Mouse (Mus musculus) forebrain, embryonic 14.5 days (tissue): Measurements from ENCODE around the gene Hs6st1. TPM values are rescaled to one million over a fixed set of nuclear protein-coding genes. Genes with fewer than 3 reads are reported as not detected.

ENCODE experiments used
- ATAC-seq: fragments of 200-750 bp; cut with Nextera tagmentation; 2 replicates; pipeline ENCODE4 v1.8.0; 2017; ENCODE audit warnings: mild to moderate bottlenecking, moderate library complexity
- DNase-seq: peaks from one replicate; pipeline ENCODE4 v3.0.0-alpha.2; 2015; ENCODE audit warnings: low spot score
- H3K27ac ChIP-seq: fragments of 300-500 bp; sonication (generic); 2 replicates; pipeline ENCODE4 v1.5.1; 2014; ENCODE audit warnings: low read depth, mild to moderate bottlenecking, control low read depth, low read length, moderate library complexity
- H3K27me3 ChIP-seq: fragments of 300-500 bp; sonication (generic); replicated peaks from 2 replicates; pipeline ENCODE4 v1.6.1; 2014; ENCODE audit warnings: low read length, control low read depth, mixed read lengths; ENCODE audit not compliant: control insufficient read depth, insufficient read depth
- H3K36me3 ChIP-seq: fragments of 300-500 bp; sonication (generic); 2 replicates; pipeline ENCODE4 v1.6.1; 2014; ENCODE audit warnings: low read length, control low read depth; ENCODE audit not compliant: control insufficient read depth, insufficient read depth
- H3K4me1 ChIP-seq: fragments of 300-500 bp; sonication (generic); 2 replicates; pipeline ENCODE4 v1.6.1; 2014; ENCODE audit warnings: antibody characterized with exemption, low read length, control low read depth; ENCODE audit not compliant: control insufficient read depth, insufficient read depth
- H3K4me2 ChIP-seq: fragments of 300-500 bp; sonication (generic); 2 replicates; pipeline ENCODE4 v1.6.1; 2014; ENCODE audit warnings: mild to moderate bottlenecking, control low read depth, low read length
- H3K4me3 ChIP-seq: fragments of 300-500 bp; sonication (generic); 2 replicates; pipeline ENCODE4 v1.5.1; 2014; ENCODE audit warnings: low read depth, low read length, control low read depth
- H3K9ac ChIP-seq: fragments of 300-500 bp; sonication (generic); 2 replicates; pipeline ENCODE4 v1.6.1; 2014; ENCODE audit warnings: mild to moderate bottlenecking, low read length, control low read depth, moderate library complexity
- H3K9me3 ChIP-seq: fragments of 300-500 bp; sonication (generic); replicated peaks from 2 replicates; pipeline ENCODE4 v1.6.1; 2016; ENCODE audit warnings: low read length, control low read depth, mixed read lengths; ENCODE audit not compliant: control insufficient read depth
- WGBS: fragments of 180-500 bp; shearing (Covaris S2); extraction: QIAGEN DNeasy Blood & Tissue Kit; methylation state at CpG from one replicate; pipeline ENCODE4 v1.1.7; 2014; 5-methylcytosine and 5-hydroxymethylcytosine counted together
- polyA plus RNA-seq: library from polyadenylated mRNA; unstranded; fragments of >200 nt; fragmentation: Nextera tagmentation; extraction: Ambion mirVana; gene quantifications from 2 replicates; pipeline ENCODE4 v1.2.1, GENCODE M21; 2014

The Hs6st1 gene
- polyA plus RNA-seq, 1 experiment from 2014 or later = 10.6 TPM

- H3K27ac ChIP-seq = no peak overlapping the region
- no peaks in the 10 kb centered on the region for H3K27me3 ChIP-seq
- no peak overlapping the region for H3K9ac ChIP-seq
- DNase-seq = no peak
- no peak overlapping the region for H3K4me2 ChIP-seq
- 71% methylated on average over 9 of the region's 9 CpGs for WGBS
- no peaks in the 10 kb centered on the region for H3K36me3 ChIP-seq
- H3K4me1 ChIP-seq = peaks cover 22% of the 10 kb centered on the region
- H3K9me3 ChIP-seq = no peaks in the 10 kb centered on the region
- no peak overlapping the region for H3K4me3 ChIP-seq
- no peak for ATAC-seq
These were observed 5.2 kb upstream of the Hs6st1 start for GRCm38 (mm10) chr1:36062826-36063640.

DNA sequence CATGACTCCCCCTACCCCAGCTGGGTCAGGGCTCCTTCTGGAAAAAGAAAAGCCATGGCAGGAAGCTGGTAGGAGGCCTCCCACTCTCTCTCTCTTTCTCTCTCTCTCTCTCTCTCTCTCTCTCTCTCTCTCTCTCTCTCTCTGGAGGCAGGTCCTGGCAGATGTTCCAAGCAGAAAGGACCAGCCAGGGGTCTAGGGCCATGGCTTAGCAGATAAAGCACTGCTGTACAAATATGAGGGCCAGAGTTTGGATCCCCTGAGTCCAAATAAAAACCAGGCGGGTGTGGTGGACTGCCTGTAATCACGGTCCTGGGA is 4.6 kb upstream of the Hs6st1 start:
- 80% methylated on average over 2 of the region's 2 CpGs for WGBS
- Histone ChIP-seq H3K9ac (no peak overlapping the region), H3K27ac (no peak overlapping the region), H3K4me3 (no peak overlapping the region), H3K36me3 (no peaks in the 10 kb centered on the region), H3K4me1 (peaks cover 22% of the 10 kb centered on the region), H3K27me3 (no peaks in the 10 kb centered on the region), H3K4me2 (no peak overlapping the region), H3K9me3 (no peaks in the 10 kb centered on the region)
- no peak for ATAC-seq
- DNase-seq = no peak

- 25% methylated on average over 4 of the region's 4 CpGs for WGBS
- Histone ChIP-seq H3K4me1 (peaks cover 25% of the 10 kb centered on the region), H3K27ac (no peak overlapping the region; the same call in 1 of the 2 replicates), H3K9me3 (no peaks in the 10 kb centered on the region), H3K4me3 (no peak overlapping the region), H3K9ac (peak overlapping the region; percentile 45; the same call in 1 of the 2 replicates), H3K4me2 (peak overlapping the region; percentile 52), H3K36me3 (no peaks in the 10 kb centered on the region), H3K27me3 (no peaks in the 10 kb centered on the region)
- no peak for ATAC-seq
- no peak for DNase-seq
These were observed 4.0 kb upstream of the Hs6st1 start for GRCm38 (mm10) chr1:36064223-36064622.

- H3K4me3 ChIP-seq = peak overlapping the region; percentile 16
- peaks cover 29% of the 10 kb centered on the region for H3K4me1 ChIP-seq
- peak overlapping the region; percentile 52 for H3K4me2 ChIP-seq
- no peaks in the 10 kb centered on the region for H3K36me3 ChIP-seq
- DNase-seq = peak; percentile 95
- ATAC-seq = peak; percentile 66
- H3K27me3 ChIP-seq = no peaks in the 10 kb centered on the region
- H3K9ac ChIP-seq = peak overlapping the region; percentile 45
- H3K9me3 ChIP-seq = no peaks in the 10 kb centered on the region
- 1% methylated on average over 24 of the region's 24 CpGs for WGBS
- no peak overlapping the region for H3K27ac ChIP-seq
These were observed 3.1 kb upstream of the Hs6st1 start for GRCm38 (mm10) chr1:36064861-36065760.

DNA sequence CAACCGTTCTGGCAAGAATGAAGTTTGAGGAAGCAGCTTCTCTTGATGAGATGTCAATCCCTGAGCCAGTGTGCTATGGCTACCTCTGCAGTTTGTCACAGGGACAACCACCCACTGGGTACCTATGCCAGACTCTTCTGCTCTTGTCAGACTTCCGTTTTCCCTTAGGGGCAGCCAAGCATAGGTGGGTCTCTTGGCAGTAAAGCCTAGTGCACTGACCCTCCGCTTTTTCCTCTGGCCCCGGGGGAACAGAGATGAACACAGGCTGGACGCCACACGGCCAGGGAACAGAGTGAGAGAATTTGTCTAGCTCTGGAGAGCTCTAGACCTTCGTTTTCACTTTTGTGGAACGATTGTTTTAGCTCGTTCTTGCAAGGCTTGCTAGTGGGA is 2.4 kb upstream of the Hs6st1 start:
- DNase-seq = no peak
- H3K4me1 ChIP-seq = peaks cover 31% of the 10 kb centered on the region

GRCm38 (mm10) chr1:36066216-36066980 is 1.8 kb upstream of the Hs6st1 start:
- DNase-seq (no peak), ATAC-seq (no peak)
- H3K4me1 ChIP-seq = peaks cover 34% of the 10 kb centered on the region
- no peak overlapping the region for H3K4me3 ChIP-seq
- WGBS = 93% methylated on average over 6 of the region's 6 CpGs
- no peaks in the 10 kb centered on the region for H3K36me3 ChIP-seq
- no peaks in the 10 kb centered on the region for H3K27me3 ChIP-seq
- H3K27ac ChIP-seq = no peak overlapping the region
- H3K9ac ChIP-seq = no peak overlapping the region
- no peak overlapping the region for H3K4me2 ChIP-seq
- no peaks in the 10 kb centered on the region for H3K9me3 ChIP-seq

More for the DNA sequence above, 2.4 kb upstream of the Hs6st1 start:
- no peaks in the 10 kb centered on the region for H3K27me3 ChIP-seq
- 66% methylated on average over 9 of the region's 9 CpGs for WGBS
- H3K36me3 ChIP-seq = no peaks in the 10 kb centered on the region
- no peaks in the 10 kb centered on the region for H3K9me3 ChIP-seq
- no peak for ATAC-seq
- no peak overlapping the region for H3K4me3 ChIP-seq
- H3K4me2 ChIP-seq = peak overlapping the region; percentile 52; the same call in 1 of the 2 replicates
- H3K9ac ChIP-seq = no peak overlapping the region
- no peak overlapping the region for H3K27ac ChIP-seq

DNA sequence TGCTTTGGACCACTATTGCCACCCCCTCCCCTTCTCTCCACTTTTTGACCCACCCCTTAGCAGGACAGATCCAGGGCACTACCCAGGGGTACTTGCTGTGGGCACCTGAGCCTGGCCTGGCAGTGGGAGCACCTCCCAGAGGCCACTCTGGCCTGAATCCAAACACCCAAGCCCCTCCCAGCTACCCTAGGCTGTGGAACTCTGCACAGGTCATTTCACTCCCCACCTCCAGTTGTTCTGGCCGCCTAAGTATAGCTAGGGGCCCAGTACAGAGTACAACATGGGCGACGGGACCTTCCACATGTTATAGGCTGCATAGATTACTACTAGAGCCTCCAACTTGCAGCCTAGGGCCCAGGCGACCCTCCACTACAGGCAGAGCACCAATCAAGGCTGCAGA is 999 bp upstream of the Hs6st1 start:
- no peak for DNase-seq
- 65% methylated on average over 4 of the region's 4 CpGs for WGBS

GRCm38 (mm10) chr1:36067611-36068010 is 589 bp upstream of the Hs6st1 start:
- Histone ChIP-seq H3K4me1 (peaks cover 42% of the 10 kb centered on the region), H3K4me3 (peak overlapping the region; percentile 82), H3K4me2 (peak overlapping the region; percentile 78), H3K36me3 (no peaks in the 10 kb centered on the region), H3K9ac (peak overlapping the region; percentile 84), H3K27ac (no peak overlapping the region), H3K9me3 (no peaks in the 10 kb centered on the region), H3K27me3 (no peaks in the 10 kb centered on the region)
- 20% methylated on average over 12 of the region's 12 CpGs for WGBS
- peak; percentile 0; the same call in 1 of the 2 replicates for ATAC-seq
- DNase-seq = no peak

More for the DNA sequence above, 999 bp upstream of the Hs6st1 start:
- Histone ChIP-seq H3K27me3 (no peaks in the 10 kb centered on the region), H3K4me3 (no peak overlapping the region), H3K4me1 (peaks cover 38% of the 10 kb centered on the region), H3K4me2 (no peak overlapping the region), H3K36me3 (no peaks in the 10 kb centered on the region), H3K9me3 (no peaks in the 10 kb centered on the region), H3K27ac (no peak overlapping the region), H3K9ac (no peak overlapping the region)
- no peak for ATAC-seq
